Mouse (Mus musculus): Measurements from ENCODE around the gene Iffo2.

Iffo2 gene

DNA sequence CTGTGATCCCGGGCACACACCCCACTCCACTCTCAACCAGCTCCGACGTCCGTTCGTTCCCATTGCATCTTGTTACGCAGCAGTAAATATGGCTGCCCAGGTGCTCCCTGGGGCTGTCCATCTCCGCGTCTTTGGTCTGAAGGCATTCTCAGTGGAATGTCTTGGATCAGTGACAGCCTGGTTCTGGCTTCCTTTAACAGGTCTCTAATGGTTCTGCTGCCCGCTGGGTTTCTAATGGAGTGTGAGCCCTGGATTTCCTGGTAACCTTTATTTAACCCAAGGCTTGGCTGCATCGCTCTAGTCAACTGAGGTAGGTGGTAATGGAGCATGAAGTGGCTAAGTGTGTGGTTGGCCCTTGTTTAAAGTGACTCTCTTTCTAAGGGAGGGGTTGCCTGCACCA is 1.7 kb downstream of the Iffo2 start:
- DNase-seq (ENCODE audit: low spot score in 2 of 2), result no peak

DNA sequence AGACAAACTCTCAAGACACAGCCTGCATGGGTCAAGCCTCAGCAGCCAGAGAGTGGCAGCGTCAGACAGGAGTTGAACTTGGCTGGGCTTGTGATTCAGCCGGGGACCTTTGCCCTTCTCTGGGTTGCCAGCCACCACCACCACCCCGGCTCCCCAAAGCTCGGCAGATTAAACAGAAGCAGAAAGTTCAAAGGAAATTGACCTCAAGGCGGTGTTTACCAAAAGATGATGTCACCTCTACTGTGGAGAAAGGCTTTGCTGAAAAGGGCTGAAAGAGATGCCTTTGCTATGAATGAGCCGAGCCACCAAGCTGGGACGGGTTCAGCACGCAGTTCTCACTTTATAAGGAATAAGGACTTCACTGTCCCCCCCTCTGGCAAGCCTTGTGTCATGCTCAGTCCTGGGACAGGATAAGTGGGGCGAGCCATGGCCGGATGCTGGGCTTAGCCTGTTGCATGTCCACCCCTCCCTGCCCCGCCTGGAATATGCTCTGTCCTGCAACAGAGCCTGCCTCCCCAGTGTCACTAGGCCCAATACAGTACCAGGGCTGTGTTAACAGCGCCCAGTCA is 4.9 kb downstream of the Iffo2 start:
- DNase-seq (ENCODE audit: low spot score in 2 of 2), result peak in 1 of 2 experiments; percentile 32

DNA sequence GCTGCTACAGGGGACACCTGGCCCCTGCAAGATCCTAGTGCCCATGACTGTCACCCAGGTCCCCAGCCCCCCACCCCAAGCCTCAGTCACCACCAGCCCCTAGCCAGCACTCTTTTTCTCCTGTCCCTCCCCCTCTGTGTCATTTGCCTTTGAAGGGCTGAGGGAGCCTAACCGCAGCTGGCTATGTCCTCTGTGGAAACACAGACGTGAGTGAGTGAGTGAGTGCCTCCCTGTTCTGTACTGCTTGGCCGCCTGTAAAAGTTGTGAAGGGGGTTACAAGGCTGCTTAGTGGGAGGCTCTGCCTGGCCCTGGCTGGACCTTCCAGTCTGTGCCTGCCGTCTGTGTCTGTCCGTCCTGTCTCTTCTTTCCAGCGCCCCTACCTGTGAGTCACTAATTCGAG is 5.4 kb downstream of the Iffo2 start:
- DNase-seq (ENCODE audit: low spot score in 2 of 2), result no peak

DNA sequence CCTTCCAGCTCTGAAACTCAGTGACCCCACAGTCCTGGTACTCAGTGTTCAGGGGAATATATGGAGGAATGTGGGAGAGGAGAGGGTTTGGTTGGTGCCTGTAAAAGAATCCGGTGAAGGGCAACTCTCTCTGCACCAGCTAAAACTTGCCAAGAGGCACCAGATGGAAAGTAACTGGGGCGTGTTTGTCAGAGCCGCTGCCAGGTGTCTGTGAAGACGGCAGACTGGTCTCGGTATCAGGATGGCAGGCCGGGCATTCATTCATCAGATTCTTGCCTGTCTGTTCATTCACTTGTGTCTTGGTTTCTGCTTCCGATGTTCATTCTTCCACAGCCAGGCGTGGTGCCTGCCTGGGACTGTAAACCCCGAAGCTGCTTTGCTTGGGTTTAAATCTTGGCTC is 6.4 kb downstream of the Iffo2 start:
- DNase-seq (ENCODE audit: low spot score in 2 of 2), result no peak

DNA sequence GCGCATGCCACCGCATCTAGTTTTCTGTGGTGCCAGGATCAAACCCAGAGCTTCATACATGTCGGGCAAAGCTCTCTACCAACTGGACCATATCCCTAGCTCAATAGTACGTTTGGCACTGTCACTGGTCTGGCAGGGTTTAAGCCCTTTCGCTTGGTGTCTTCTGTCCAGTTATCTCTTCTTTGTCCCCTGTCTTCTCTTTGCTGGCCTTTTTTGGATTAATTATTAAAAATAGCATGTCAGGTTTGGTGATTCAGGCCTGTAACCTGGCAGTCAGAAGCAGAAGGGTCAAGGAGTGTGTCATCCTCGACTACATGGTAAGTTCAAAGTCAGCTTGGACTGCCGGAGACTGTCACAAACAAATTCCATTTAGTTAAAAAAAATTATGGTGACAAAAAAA is 10.4 kb downstream of the Iffo2 start:
- no peak for DNase-seq (ENCODE audit: low spot score in 2 of 2)

DNA sequence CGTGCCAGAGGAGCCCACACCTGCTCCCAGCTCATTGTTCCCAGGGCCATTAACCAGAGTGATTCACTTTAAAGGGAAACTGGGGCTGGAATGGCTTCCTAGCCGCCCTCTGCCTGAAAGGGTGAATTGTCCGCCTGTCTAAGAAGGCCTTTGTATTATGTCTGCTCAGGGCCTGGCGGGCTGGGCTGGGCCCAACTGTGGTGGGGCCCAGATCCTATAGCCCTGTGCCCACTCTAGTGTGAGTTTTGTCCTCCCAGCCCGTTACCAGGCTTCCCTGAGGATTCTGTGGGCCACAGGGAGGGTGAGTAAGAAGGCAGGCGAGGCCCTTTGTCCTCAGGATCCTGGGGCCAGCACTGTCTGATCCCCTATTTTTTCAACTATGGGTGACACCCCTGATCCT is 15.4 kb downstream of the Iffo2 start:
- no peak for DNase-seq (ENCODE audit: low spot score in 2 of 2)

DNA sequence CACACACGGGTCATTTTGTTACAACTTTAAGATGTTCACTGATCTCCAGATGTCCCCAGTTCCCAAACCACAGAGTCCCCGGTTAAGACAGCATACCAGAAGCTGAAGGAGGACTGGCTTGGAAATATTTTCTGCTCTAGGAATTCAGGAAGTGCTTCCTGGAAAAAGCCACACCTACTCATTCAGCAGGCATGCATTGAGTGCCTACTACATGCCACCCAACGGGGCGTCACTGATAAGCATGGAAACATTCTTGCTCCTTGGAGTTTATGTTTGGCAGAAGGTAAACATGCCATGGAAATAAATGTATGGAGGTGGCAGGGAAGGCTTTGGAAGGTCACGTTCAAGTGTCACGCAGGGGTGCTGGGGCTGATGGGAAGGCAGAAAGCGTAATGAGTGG is 19.1 kb downstream of the Iffo2 start:
- DNase-seq (ENCODE audit: low spot score in 2 of 2), result no peak

DNA sequence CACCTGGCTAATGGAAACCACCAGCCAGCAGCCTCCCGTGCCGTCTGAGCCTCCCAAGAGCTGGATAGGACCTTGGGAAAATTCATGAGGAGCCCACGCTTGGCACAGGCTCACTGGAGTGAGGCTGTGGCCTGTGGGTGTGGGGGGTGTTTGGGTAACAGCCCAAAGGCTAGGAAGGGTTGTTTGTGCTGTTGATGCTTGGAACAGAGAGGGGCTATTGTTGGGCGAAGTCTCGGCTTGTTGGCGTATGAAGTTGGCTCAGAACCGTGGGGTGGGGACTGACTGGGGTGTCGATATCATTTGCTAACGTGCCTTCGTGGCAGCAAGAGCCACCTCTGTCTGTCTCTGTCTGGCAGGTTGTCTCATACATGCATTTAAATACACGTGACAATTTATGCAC is 24.9 kb downstream of the Iffo2 start:
- DNase-seq (ENCODE audit: low spot score in 2 of 2), result no peak

DNA sequence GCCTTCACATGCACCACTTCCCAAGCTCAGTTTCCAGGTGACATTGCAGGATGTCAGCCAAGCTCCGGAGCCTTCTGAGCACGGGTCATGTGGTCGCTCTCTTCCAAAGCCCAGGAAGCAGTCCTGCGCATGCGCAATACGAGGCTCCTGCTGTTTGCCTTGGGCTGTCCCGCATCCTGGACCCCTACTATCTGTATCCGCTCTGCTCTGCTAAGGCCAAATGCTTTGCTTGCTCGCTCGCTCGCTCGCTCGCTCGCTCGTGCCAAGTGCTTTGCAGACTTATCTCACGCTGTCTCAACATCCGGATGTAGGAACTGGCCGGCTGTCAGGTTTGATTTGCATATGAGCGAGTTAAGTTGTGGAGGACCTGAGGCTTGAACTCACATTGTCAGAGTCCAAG is 25.6 kb downstream of the Iffo2 start:
- DNase-seq (ENCODE audit: low spot score in 2 of 2), result no peak

DNA sequence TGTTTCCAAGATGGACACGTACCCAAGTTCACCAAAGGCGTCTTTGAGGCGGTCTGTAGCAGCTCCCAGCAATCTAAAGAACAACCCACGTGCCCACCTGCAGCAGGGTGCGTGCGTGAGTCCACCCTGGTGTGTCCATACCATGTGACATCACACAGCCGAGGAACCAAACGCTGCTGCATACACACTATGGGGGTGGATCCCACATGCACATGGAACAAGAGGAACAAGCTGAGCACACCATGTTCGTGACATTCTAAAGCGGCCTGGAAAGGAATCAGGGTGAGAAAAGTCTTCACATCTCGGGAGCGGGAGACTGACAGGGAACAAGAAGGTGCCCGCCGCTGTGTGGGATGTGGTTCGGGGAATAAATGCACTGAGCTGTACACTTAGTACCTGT is 38.0 kb downstream of the Iffo2 start:
- DNase-seq (ENCODE audit: low spot score in 2 of 2), result no peak

DNA sequence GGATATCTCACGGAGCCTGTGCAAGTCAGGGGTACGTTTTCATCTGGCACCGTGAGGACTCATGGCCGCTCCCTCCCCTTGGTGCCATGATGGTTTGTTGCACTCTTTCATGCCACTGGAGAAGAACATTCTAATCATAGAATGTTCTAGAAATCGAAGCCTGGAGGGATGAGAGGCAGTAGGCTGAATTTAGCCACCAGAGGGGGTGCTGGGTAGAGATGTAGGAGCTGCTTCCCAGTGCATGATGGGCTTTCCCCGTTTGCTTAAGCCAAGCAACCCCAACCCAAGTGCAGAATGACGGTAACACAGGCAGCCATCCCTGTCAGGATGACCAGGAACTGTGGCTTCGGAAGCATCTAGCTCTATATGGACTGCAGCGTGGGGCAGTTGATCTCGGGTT is 40.4 kb downstream of the Iffo2 start:
- no peak for DNase-seq (ENCODE audit: low spot score in 2 of 2)

DNA sequence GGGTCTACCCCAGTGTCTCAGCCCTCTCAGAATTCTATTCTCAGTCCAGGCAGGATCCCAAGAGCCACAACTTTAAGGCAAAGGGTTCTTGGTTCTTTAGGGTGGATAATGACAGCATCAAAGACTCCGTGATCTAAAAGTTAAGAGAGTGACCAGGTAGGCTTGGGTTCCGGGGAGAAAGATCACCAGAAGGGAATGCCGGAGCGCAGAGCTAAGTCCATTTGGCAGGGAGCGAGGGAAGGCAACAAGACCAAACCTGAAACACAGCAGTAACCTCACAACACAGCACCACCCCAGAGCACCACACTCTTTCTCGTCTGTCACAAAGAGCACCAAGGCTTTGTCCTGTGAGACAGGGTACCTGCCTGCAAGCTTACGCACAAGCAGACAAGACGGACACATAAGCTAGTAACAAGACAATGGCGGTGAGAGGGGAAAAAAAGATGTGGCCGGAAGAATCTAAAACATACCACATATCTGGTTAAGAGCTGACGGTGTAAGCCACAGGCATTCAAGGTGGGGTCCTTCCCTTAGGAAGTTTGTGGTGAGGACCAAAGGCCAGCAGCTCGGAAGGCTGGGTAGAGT is 42.7 kb downstream of the Iffo2 start:
- DNase-seq (ENCODE audit: low spot score in 2 of 2), result no peak

DNA sequence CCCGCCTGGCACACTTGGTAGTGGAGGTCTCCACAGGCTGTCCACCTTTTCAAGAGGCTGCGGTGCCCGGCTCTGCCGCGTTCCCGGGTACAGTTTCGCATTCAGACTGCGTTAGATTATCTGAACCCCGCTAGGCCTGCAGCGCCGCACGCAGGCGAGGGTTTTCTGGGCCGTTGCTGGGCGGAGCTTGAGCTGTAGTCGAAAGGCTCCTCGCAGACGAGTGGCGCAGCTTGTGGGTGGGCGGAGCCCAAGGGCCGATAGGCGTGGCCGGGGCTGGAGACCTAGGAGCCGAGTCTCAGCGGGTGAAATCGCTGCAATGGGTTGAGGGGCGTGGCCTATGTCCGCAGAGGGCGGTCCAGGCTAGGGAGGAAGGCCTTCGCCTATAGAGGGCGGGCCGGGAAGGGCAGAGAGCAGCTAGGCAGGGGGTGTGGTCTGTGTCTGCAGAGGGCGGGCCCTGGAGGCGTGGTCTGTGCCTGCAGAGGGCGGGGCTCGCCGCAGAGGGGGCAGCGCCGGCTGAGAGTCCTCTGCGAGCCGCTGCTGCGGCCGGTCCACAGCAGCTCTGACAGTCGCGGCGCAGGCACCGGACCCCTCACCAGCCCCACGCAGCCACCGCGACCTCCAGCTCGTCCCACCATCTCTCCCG is 43.9 kb downstream of the Iffo2 start:
- DNase-seq (ENCODE audit: low spot score in 2 of 2), result peak; percentile 99

DNA sequence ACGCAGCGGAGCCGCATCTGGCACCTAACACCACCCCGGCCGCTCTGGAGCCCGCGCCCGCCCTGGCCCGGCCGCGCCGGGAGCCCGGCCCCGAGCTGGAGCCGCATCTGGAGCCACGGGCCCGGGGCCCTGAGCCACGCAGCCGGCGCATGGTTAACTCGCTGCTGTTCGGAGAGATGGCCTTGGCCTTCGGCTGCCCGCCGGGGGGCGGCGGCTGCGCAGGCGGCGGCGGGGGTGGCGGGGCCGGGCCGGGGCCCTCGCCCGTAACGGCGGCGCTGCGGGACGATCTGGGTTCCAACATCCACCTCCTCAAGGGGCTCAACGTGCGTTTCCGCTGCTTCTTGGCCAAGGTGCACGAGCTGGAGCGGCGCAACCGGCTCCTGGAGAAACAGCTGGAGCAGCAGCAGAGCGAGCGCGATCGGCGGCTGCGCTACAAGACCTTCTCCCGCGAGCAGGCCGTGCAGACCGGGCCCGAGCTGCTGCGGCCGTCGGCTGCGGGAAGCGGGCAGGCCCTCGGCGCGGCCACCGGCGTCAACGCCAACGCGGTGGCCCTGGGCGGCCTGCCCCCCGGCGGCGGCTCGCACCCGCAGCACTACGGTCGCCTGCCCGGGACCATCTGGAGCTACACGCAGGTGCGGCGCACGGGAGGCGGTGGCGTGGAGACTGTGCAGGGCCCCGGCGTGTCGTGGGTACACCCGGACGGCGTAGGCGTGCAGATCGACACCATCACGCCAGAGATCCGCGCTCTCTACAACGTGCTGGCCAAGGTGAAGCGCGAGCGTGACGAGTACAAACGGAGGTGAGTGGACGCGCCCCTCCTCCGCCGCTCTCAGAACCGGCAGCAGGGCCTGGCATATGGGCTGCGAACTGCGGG is 44.7 kb downstream of the Iffo2 start:
- no peak for DNase-seq (ENCODE audit: low spot score in 2 of 2)

DNA sequence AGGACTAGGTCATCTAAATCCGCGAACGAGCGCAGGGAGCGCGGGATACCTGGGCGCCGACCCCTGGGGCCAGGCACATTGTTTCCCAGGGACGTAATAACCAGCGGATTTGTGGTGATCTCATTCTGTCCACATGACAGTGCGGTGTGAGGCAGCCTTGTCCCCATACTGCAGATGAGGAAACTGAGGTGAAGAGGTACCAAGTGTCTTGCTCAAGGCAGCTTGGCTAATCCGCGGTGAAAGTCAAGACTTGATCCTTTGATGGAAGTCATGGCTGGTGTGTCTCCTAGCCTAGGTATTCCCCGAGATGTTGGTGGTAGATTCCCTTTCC is 45.3 kb downstream of the Iffo2 start:
- DNase-seq (ENCODE audit: low spot score in 2 of 2), result no peak

DNA sequence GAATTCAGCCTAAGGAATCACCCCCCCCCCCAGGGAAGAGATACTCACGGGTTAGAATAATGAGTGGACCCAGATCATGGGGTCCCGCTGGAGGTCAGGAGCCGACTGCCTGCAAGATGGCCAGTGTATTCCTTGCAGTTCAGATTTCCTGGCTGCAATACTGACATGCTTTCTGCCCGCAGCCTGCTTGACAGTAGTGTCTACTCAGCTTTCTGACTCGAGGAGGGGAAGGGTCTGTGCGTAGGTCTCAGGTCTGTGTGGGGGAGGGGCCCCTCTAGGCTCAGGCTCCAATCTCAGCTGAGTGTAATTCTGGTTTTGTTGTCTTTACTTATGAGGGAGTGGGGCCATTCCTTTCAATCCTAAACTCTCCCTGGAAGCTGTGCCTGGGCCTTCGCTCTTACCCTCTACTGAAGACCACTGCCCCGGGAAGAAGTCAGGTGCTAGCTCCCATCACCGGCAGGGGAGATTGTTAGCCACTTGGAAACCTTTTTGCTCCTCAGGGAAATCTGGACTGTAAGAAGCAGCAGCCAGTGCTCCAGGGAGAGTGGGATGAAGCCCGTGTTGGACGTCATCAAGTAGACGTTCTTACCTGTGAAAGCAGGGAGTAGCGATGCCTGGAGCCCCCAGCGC is 46.0 kb downstream of the Iffo2 start:
- no peak for DNase-seq (ENCODE audit: low spot score in 2 of 2)

DNA sequence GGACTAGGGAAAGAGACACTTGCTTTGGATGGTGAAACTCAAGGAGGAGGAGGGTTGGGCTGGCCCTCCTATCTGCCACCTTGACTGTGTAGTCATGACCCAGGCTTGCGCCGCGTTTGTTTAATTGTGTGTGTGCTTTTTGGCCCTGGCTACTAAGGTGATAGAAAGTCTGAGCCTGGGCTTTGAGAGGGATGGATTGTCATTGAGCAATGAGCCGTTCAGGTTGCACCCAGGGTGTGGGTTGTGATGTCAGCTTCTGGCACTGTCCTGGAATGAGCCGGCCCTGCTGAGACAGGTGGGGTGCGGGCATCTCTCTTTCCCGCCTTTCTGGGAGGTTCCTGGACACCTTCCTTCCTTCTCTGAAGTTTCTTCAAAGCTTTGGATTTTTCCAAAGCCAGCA is 46.7 kb downstream of the Iffo2 start:
- DNase-seq (ENCODE audit: low spot score in 2 of 2), result no peak

DNA sequence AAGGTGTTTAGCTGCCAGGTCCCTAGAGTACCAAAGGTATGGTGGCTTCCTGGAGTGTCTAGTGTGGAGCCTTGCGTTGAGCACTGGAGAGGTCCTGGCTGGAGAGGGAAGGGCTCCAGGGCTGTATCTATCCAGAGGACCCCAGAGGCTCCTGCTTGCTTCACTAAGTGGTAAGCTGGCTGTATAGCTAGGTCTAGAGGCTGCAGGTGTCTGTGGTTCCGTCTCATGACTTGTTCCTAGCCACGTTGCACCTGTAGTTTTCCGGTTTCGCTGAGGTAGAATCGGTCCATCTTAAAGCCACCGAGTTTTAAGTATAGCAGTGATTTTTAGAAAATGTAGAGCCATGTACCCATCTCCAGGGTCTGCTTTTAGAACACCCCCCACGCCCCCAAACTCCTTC is 48.0 kb downstream of the Iffo2 start:
- DNase-seq (ENCODE audit: low spot score in 2 of 2), result no peak

DNA sequence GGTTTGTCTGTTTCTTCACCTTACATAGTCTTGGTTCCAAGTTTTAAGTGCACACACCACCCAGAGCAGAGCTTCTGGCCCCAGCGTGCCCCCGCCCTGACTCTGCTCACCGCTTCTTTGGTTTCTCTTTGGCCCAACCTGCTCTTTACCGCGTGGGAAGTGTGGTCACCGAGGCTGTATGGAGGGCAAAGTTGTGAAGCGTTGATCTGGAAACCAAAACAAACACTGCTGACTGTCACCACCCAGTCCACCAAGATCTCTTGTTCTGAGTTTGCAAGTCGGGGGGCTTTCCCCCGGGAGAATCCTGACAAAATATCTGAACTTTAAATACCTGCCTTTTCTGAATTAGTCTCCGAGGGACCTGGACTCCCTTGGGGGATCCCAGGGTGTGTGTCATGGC is 48.7 kb downstream of the Iffo2 start:
- DNase-seq (ENCODE audit: low spot score in 2 of 2), result no peak

DNA sequence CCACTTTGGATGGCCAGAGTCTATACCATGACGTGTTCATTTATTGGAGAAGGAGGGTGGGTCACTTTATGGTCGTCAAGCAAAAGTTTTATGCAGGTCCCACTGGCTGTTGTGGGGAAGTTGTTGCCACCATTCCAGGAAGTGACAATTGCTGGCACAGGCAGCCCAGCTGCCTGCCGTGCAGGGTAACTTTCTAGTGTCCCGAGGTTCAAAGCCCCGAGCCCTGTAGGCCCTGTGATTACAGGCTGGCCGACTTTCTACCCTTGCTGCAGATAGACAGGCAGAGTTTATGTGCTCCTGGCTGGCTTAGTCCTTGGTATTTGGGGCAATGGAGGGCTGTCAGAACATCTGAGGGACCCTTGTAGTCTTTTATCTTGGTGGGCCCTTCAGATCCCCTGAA is 49.1 kb downstream of the Iffo2 start:
- no peak for DNase-seq (ENCODE audit: low spot score in 2 of 2)

DNA sequence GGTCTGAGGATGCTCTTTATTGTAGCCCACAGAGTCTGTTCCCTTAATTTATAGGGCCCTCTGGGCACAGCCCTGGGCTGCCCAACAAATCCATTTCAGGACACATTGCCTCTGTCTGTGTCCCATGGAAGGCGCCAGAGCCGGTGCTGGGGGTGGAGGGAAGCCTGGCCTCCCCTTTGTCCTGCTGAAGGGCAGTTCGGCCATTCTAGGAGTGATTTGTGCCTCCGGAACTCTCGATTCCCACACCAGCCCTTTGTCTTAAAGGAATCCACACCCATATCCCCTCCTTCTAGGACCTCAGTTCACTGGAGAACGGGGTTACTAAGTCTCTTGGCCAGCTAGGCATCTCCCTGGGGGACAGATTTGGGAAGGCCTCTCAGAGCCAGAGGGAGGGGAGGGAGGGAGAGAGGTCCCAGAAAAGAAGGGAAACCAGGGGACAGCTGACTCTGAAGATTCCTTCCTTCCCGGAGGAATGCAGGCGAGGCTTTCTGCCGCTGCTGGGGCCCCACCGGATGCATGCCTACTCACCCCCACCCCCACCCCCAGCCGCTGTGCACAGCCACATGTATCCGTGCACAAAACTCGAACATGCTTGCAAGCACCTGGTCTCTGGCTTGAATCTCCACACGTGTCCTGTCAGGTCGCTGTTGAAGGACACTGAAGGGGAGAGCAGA is 50.5 kb downstream of the Iffo2 start:
- no peak for DNase-seq (ENCODE audit: low spot score in 2 of 2)

All from urinary bladder, postnatal 4 days (tissue).